Mouse (Mus musculus): ENCODE data around the gene Slc20a1.
A peak's percentile ranks its signal among the peaks of the same experiment; 100 is the strongest.

The Slc20a1 gene

DNA sequence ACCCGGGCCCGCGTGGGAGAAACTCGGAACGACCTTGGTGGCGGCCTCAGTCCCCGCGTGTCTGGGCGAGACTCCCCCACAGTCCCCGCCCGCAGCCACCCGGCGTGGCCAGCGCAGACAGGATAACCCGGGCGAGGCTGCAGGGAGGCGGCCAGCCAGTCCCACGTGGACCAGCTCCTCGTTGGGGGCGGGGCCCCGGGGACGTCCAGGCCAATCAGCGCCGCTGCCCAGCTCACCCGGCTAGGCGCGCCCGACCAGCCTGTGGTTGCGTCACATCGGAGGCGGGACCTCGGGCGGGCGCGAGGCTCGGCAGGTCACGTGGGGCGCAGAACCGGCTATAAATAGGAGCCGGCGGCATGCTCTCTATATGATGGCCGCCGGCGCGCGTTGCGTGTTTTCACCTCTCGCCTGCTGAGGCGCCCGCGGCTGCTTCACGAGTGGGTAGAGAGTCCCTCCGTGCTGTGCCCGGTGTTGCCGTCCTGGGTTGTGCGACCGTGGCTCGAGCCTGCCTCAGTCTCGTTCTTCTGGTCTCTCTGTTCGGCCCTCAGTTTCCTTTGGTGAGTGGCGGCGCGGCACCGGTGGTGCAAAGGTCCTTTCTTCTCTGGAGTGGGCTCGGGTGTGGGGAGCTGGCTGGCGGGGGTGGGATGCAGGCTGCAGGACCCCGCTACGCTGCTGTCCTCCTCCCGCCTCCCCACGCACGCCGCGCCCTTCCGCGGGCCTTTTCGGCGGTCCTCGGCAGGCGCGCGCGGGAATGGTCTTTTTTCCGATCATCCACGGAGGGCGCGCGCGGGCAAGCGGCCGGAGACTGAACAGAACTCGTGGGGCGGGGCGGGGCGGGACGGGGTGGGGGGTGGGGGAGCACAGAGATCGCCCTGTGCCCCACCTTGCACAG is at the start of gene Slc20a1:
TSS of gene Slc20a1 (plus strand) at position 329 of the 892 bp plus-strand sequence.
- peak; percentile 99 for DNase-seq (ENCODE audit: low spot score)

- DNase-seq (ENCODE audit: low spot score): no peak
These were observed 49.7 kb upstream of the Slc20a1 start for GRCm38 (mm10) chr2:129148836-129149235.

- no peak for DNase-seq (ENCODE audit: low spot score)
These were observed 48.2 kb upstream of the Slc20a1 start for GRCm38 (mm10) chr2:129150386-129150785.

DNA sequence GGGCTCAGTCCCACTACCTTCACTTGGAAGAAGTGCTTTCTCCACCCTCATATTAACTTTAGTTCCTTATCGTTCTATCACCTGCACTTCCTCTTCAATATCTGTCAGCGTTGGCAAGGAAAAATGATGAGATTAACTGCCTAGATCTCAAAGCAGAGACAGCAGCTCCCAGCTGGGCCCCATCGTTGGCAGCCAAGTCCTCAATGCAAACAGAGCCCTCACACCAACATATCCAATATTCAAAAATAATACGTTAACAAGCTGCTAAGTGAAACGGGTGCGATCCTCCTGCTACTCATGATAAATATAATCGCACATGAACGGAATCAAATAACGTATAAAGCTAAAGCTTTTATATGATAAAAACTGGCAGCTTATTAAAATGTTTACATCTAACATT is 47.5 kb upstream of the Slc20a1 start:
- DNase-seq (ENCODE audit: low spot score): no peak

DNA sequence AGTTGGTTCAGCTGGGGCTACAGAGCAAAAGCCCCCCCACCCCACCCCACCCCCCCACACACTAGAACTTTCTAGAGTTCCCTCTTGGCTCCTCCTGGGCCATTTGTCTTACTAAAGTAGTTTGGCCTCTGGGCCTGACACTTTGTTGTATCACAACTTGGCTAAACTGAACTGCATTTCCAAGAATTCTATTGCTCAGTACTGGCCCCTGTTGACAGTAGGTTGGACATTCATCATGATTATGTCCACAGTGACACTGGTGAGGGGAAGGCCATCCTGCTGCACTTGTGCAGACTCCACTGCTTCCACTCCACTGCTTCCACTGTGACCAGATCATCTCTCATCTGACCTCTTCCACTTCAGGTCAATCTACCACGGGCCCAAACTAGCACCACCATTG is 45.8 kb upstream of the Slc20a1 start:
- no peak for DNase-seq (ENCODE audit: low spot score)

DNA sequence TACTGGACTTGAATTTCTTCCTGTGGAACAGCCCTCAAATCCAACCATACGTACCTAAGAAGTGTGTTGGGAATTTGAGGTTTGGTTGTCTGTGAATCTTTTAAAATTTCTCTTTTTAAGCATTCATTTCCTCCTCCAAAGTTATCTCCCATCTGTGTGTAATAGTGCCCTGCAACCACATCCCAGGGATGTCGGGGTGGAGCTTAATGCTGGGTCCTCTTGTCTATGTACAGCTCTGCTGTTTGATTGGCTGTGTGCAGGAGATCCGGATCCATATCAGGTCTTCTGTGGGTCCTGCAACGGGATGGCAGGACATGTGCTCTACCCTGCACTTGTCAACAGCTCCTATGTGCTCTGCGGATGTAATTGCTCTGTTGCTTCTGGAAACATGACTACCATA is 33.7 kb upstream of the Slc20a1 start:
- no peak for DNase-seq (ENCODE audit: low spot score)

GRCm38 (mm10) chr2:129166466-129167463 is 31.8 kb upstream of the Slc20a1 start:
- no peak for DNase-seq (ENCODE audit: low spot score)

DNA sequence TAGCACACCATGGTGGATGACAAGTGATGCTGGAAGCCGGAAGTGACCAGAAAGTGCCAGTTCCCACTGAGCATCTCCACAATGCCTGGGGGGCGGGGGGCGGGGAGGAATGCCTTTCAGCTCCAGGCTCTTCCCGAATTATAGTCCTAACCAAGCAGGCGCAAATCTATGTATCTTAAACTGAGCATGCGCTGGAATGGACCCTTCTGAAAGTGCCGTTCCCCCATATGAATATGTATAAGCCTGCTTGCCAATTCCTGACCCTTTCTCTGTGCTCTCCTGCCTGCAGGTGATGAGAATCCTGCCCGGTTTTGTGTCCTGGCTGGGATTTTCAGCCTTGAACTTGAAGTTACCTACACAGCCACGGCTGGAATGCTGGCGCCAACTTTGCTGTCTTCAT is 25.2 kb upstream of the Slc20a1 start:
- DNase-seq (ENCODE audit: low spot score): no peak

GRCm38 (mm10) chr2:129174474-129174873 is 24.1 kb upstream of the Slc20a1 start:
- peak; percentile 61 for DNase-seq (ENCODE audit: low spot score)

GRCm38 (mm10) chr2:129175636-129176035 is 22.9 kb upstream of the Slc20a1 start:
- peak; percentile 32 for DNase-seq (ENCODE audit: low spot score)

GRCm38 (mm10) chr2:129176676-129177420 is 21.7 kb upstream of the Slc20a1 start:
- no peak for DNase-seq (ENCODE audit: low spot score)

DNA sequence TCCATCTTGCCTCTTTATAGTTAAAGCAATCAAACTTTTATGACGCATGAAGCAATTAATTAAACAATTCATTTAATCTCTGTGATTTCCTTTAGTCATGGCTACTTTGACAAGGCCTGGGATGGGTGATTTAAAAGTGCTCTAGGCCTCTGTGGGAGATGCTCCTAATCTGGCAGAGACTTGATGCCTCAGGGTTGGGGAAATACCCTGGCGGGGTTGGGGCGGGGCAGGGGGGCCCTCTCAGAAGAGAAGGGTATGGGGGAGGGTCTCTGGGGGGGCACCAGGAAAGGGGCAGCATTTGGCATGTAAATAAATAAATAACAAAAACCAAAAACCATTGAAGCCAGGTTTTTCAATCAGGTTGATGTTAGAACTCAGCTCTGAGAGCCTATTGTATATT is 20.9 kb upstream of the Slc20a1 start:
- DNase-seq (ENCODE audit: low spot score): no peak

- DNase-seq (ENCODE audit: low spot score): no peak
These were observed 20.2 kb upstream of the Slc20a1 start for GRCm38 (mm10) chr2:129178182-129178908.

GRCm38 (mm10) chr2:129179946-129180853 is 18.4 kb upstream of the Slc20a1 start:
- DNase-seq (ENCODE audit: low spot score): peak; percentile 25

DNA sequence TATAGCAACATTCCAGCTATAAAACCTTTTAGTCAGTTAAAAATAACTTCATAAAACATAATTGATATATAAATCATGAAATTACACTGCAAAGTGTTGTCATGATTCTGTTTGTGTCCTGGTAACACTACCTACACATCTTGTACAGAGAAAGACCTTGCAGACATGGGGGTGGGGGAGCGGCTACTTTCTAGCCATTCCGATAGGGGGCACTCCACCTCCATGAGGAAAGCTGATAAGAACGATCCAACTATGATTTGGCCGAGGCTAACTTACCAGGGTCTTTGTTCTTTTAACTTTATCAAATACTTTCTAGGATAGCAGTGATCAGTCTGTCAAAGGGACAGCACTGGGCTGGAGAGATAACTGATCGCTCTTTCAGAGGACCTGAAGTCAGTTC is 17.1 kb upstream of the Slc20a1 start:
- DNase-seq (ENCODE audit: low spot score): no peak

DNA sequence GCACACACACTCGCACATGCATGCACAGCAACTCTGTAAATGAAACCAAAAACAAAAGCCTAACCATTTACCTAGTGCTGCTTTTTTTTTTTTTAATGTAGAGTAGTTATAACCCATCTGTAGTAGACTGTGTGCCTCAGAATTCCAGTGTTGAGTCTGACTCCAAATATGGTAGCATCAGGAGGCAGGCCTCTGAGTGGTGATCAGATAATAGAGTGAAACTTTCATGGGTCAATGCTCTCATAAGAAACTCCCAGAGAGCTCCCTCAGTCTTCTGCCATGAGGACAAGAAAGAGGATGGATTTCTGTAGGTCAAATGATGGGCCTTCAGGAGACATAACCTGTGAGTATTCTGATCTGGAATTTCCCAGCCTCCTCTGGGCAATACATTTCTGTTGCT is 16.2 kb upstream of the Slc20a1 start:
- no peak for DNase-seq (ENCODE audit: low spot score)

- DNase-seq (ENCODE audit: low spot score): peak; percentile 56
These were observed 15.0 kb upstream of the Slc20a1 start for GRCm38 (mm10) chr2:129183561-129184031.

DNA sequence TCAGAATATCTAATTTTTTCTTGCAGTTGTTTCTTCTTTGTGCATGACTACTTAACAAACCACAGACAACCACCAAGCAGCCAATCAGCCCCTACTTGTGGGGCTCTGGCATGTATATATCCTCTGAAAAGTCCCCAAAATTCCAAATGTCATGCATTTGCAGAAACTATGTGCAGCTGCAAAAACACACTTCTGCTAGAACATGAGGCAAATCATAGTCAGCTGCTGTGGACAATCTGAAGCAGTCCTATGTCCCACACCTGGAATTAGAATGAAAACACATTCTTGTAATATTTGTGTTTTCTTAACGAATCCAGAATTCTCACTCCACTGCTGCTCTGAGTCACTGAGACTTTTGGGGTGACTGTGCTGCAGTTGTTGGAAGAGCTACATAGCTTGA is 13.7 kb upstream of the Slc20a1 start:
- DNase-seq (ENCODE audit: low spot score): no peak

GRCm38 (mm10) chr2:129185611-129186290 is 12.8 kb upstream of the Slc20a1 start:
- DNase-seq (ENCODE audit: low spot score): no peak
